Mouse (Mus musculus): ENCODE measurements around the gene Ppp1cc. TPM values are rescaled to one million over a fixed set of nuclear protein-coding genes. Genes with fewer than 3 reads are reported as not detected.

The Ppp1cc gene
- total and polyA plus RNA-seq, 2 experiments from 2014 or later: 157 to 199 TPM

- TF ChIP-seq CTCF (IDR thresholded peaks at IDR 0.05; ENCODE audit: low read depth): no peak
- no peak for TF ChIP-seq EP300 (IDR thresholded peaks at IDR 0.05; ENCODE audit: low read depth)
- Histone ChIP-seq H3K36me3 (replicated peaks; ENCODE audit: control insufficient read depth, insufficient read depth, low read length) (no peaks in the 10 kb centered on the region), H3K4me2 (ENCODE audit: low read depth, low read length) (no peak overlapping the region), H3K27me3 (ENCODE audit: control insufficient read depth, insufficient read depth, low read length) (no peaks in the 10 kb centered on the region), H3K4me3 (ENCODE audit: low read depth, low read length) (no peak overlapping the region), H3K4me1 (ENCODE audit: control insufficient read depth, insufficient read depth) (no peaks in the 10 kb centered on the region), H3K9me3 (replicated peaks; ENCODE audit: control insufficient read depth, low read length) (no peaks in the 10 kb centered on the region), H3K27ac (ENCODE audit: low read depth) (no peak overlapping the region), H3K9ac (replicated peaks; ENCODE audit: low read depth, low read length) (no peak overlapping the region)
- DNase-seq (ENCODE audit: low spot score): no peak
- ATAC-seq (ENCODE audit: insufficient read depth, low read depth): no peak
- 75% methylated on average over 7 of the region's 7 CpGs for WGBS
These were observed 60.9 kb downstream of the Ppp1cc start for GRCm38 (mm10) chr5:122218928-122219327.

GRCm38 (mm10) chr5:122219655-122220629, 61.9 kb downstream of the Ppp1cc start:
- H3K27me3 ChIP-seq (ENCODE audit: control insufficient read depth, insufficient read depth, low read length): no peaks in the 10 kb centered on the region
- no peaks in the 10 kb centered on the region for H3K36me3 ChIP-seq (replicated peaks; ENCODE audit: control insufficient read depth, insufficient read depth, low read length)
- DNase-seq (ENCODE audit: low spot score): no peak
- 55% methylated on average over 18 of the region's 18 CpGs for WGBS
- no peak overlapping the region for H3K4me2 ChIP-seq (ENCODE audit: low read depth, low read length)
- TF ChIP-seq EP300 (IDR thresholded peaks at IDR 0.05; ENCODE audit: low read depth): no peak
- no peak for TF ChIP-seq CTCF (IDR thresholded peaks at IDR 0.05; ENCODE audit: low read depth)
- H3K4me3 ChIP-seq (ENCODE audit: low read depth, low read length): no peak overlapping the region
- H3K9ac ChIP-seq (replicated peaks; ENCODE audit: low read depth, low read length): no peak overlapping the region
- H3K27ac ChIP-seq (ENCODE audit: low read depth): peak overlapping the region; percentile 17; the same call in 1 of the 2 replicates
- no peaks in the 10 kb centered on the region for H3K4me1 ChIP-seq (ENCODE audit: control insufficient read depth, insufficient read depth)
- peak; percentile 49 for ATAC-seq (ENCODE audit: insufficient read depth, low read depth)
- no peaks in the 10 kb centered on the region for H3K9me3 ChIP-seq (replicated peaks; ENCODE audit: control insufficient read depth, low read length)

- no peaks in the 10 kb centered on the region for H3K27me3 ChIP-seq (ENCODE audit: control insufficient read depth, insufficient read depth, low read length)
- H3K9ac ChIP-seq (replicated peaks; ENCODE audit: low read depth, low read length): no peak overlapping the region
- no peaks in the 10 kb centered on the region for H3K36me3 ChIP-seq (replicated peaks; ENCODE audit: control insufficient read depth, insufficient read depth, low read length)
- no peaks in the 10 kb centered on the region for H3K4me1 ChIP-seq (ENCODE audit: control insufficient read depth, insufficient read depth)
- no peak overlapping the region for H3K27ac ChIP-seq (ENCODE audit: low read depth)
- H3K4me2 ChIP-seq (ENCODE audit: low read depth, low read length): no peak overlapping the region
- WGBS: 79% methylated on average over 4 of the region's 4 CpGs
- ATAC-seq (ENCODE audit: insufficient read depth, low read depth) (no peak), DNase-seq (ENCODE audit: low spot score) (no peak)
- no peak for TF ChIP-seq CTCF (IDR thresholded peaks at IDR 0.05; ENCODE audit: low read depth)
- no peak for TF ChIP-seq EP300 (IDR thresholded peaks at IDR 0.05; ENCODE audit: low read depth)
- no peaks in the 10 kb centered on the region for H3K9me3 ChIP-seq (replicated peaks; ENCODE audit: control insufficient read depth, low read length)
- H3K4me3 ChIP-seq (ENCODE audit: low read depth, low read length): no peak overlapping the region
These were observed 63.0 kb downstream of the Ppp1cc start for GRCm38 (mm10) chr5:122221085-122221484.

GRCm38 (mm10) chr5:122224291-122224690, 66.2 kb downstream of the Ppp1cc start:
- no peak overlapping the region for H3K4me2 ChIP-seq (ENCODE audit: low read depth, low read length)
- H3K9me3 ChIP-seq (replicated peaks; ENCODE audit: control insufficient read depth, low read length): peaks cover 8% of the 10 kb centered on the region; the same call in 1 of the 2 replicates
- TF ChIP-seq CTCF (IDR thresholded peaks at IDR 0.05; ENCODE audit: low read depth) (no peak), EP300 (IDR thresholded peaks at IDR 0.05; ENCODE audit: low read depth) (no peak)
- H3K27ac ChIP-seq (ENCODE audit: low read depth): no peak overlapping the region
- H3K36me3 ChIP-seq (replicated peaks; ENCODE audit: control insufficient read depth, insufficient read depth, low read length): no peaks in the 10 kb centered on the region
- DNase-seq (ENCODE audit: low spot score): no peak
- no peak for ATAC-seq (ENCODE audit: insufficient read depth, low read depth)
- H3K27me3 ChIP-seq (ENCODE audit: control insufficient read depth, insufficient read depth, low read length): no peaks in the 10 kb centered on the region
- H3K9ac ChIP-seq (replicated peaks; ENCODE audit: low read depth, low read length): no peak overlapping the region
- H3K4me3 ChIP-seq (ENCODE audit: low read depth, low read length): no peak overlapping the region
- no peaks in the 10 kb centered on the region for H3K4me1 ChIP-seq (ENCODE audit: control insufficient read depth, insufficient read depth)
- 93% methylated on average over 2 of the region's 2 CpGs for WGBS

Other genes with a start within 250 kb of the Ppp1cc start
- 3.3 and 9.5 TPM in 2 replicates for gene Cux2, start 108.2 kb upstream of the Ppp1cc start, total RNA-seq (2014; rRNA removed; ENCODE audit: low replicate concordance)
- gene Cux2, start 108.2 kb upstream of the Ppp1cc start, polyA plus RNA-seq (2015; fragmentation: Nextera tagmentation; extraction: Ambion mirVana): 1.3 and 1.4 TPM in 2 replicates
- gene Myl2, start 57.3 kb upstream of the Ppp1cc start, total RNA-seq (2014; rRNA removed; ENCODE audit: low replicate concordance): 7,568 and 8,637 TPM in 2 replicates
- 15,488 and 15,525 TPM in 2 replicates for gene Myl2, start 57.3 kb upstream of the Ppp1cc start, polyA plus RNA-seq (2015; fragmentation: Nextera tagmentation; extraction: Ambion mirVana)
- gene Ccdc63, start 17.5 kb upstream of the Ppp1cc start, total RNA-seq (2014; rRNA removed; ENCODE audit: low replicate concordance): not detected in 2 replicates
- 0.26 and 0.27 TPM in 2 replicates for gene Ccdc63, start 17.5 kb upstream of the Ppp1cc start, polyA plus RNA-seq (2015; fragmentation: Nextera tagmentation; extraction: Ambion mirVana)
- 0.23 and 2.6 TPM in 2 replicates for gene Hvcn1, start 48.5 kb downstream of the Ppp1cc start, total RNA-seq (2014; rRNA removed; ENCODE audit: low replicate concordance)
- 1.2 and 2.1 TPM in 2 replicates for gene Hvcn1, start 48.5 kb downstream of the Ppp1cc start, polyA plus RNA-seq (2015; fragmentation: Nextera tagmentation; extraction: Ambion mirVana)
- gene Tctn1, start 106.2 kb downstream of the Ppp1cc start, total RNA-seq (2014; rRNA removed; ENCODE audit: low replicate concordance): 5.7 and 21.6 TPM in 2 replicates
- 2.3 TPM in 2 replicates for gene Tctn1, start 106.2 kb downstream of the Ppp1cc start, polyA plus RNA-seq (2015; fragmentation: Nextera tagmentation; extraction: Ambion mirVana)
- gene Pptc7, start 126.1 kb downstream of the Ppp1cc start, total RNA-seq (2014; rRNA removed; ENCODE audit: low replicate concordance): 33.9 and 40.3 TPM in 2 replicates
- gene Pptc7, start 126.1 kb downstream of the Ppp1cc start, polyA plus RNA-seq (2015; fragmentation: Nextera tagmentation; extraction: Ambion mirVana): 16.8 and 20.5 TPM in 2 replicates
- gene Rad9b, start 196.0 kb downstream of the Ppp1cc start, total RNA-seq (2014; rRNA removed; ENCODE audit: low replicate concordance): 2.0 and 13.9 TPM in 2 replicates
- 7.5 and 8.2 TPM in 2 replicates for gene Rad9b, start 196.0 kb downstream of the Ppp1cc start, polyA plus RNA-seq (2015; fragmentation: Nextera tagmentation; extraction: Ambion mirVana)
- 84.0 and 92.5 TPM in 2 replicates for gene Vps29, start 196.1 kb downstream of the Ppp1cc start, total RNA-seq (2014; rRNA removed; ENCODE audit: low replicate concordance)
- 184 and 206 TPM in 2 replicates for gene Vps29, start 196.1 kb downstream of the Ppp1cc start, polyA plus RNA-seq (2015; fragmentation: Nextera tagmentation; extraction: Ambion mirVana)
- 28.5 and 50.9 TPM in 2 replicates for gene Gpn3, start 213.6 kb downstream of the Ppp1cc start, total RNA-seq (2014; rRNA removed; ENCODE audit: low replicate concordance)
- gene Gpn3, start 213.6 kb downstream of the Ppp1cc start, polyA plus RNA-seq (2015; fragmentation: Nextera tagmentation; extraction: Ambion mirVana): 42.9 and 48.7 TPM in 2 replicates
- gene Fam216a, start 214.1 kb downstream of the Ppp1cc start, total RNA-seq (2014; rRNA removed; ENCODE audit: low replicate concordance): 21.8 and 40.7 TPM in 2 replicates
- gene Fam216a, start 214.1 kb downstream of the Ppp1cc start, polyA plus RNA-seq (2015; fragmentation: Nextera tagmentation; extraction: Ambion mirVana): 30.5 and 31.8 TPM in 2 replicates
- 157 and 179 TPM in 2 replicates for gene Arpc3, start 233.6 kb downstream of the Ppp1cc start, total RNA-seq (2014; rRNA removed; ENCODE audit: low replicate concordance)
- gene Arpc3, start 233.6 kb downstream of the Ppp1cc start, polyA plus RNA-seq (2015; fragmentation: Nextera tagmentation; extraction: Ambion mirVana): 97.2 and 106 TPM in 2 replicates

All from heart, postnatal 0 days (tissue).